Comparison of ENCODE assay signal across 15 mouse cellular contexts in genomic region chr10:75762413-75762812, GRCm38 (mm10). TPM values are rescaled to one million over a fixed set of nuclear protein-coding genes. Genes with fewer than 3 reads are reported as not detected.
DNase-seq lines count a peak whose midpoint lies in the region; ATAC-seq lines count a peak whose summit lies in the region.
"Had no signal": no experiment of that assay in that cellular context is flagged by ENCODE, and none has a peak within 500 bp of the region (broad histone marks: within the 10 kb centered on the region; RNA-seq: fewer than 3 reads in every experiment).

No protein-coding gene starts in this region.

- peaks cover 0 to 8% of the 10 kb centered on the region in 2 experiments; a peak in 1 of 4 replicates for H3K4me1 ChIP-seq in heart, embryonic 14.5 days (ENCODE audit: control insufficient read depth in 2 of 2, insufficient read depth in 2 of 2, low read length in 2 of 2)
- H3K4me1 ChIP-seq in hindbrain, embryonic 15.5 days (replicated peaks), result peaks cover 21% of the 10 kb centered on the region
- peaks cover 12% of the 10 kb centered on the region for H3K4me1 ChIP-seq in midbrain, embryonic 11.5 days (ENCODE audit: control insufficient read depth, insufficient read depth, low read length)

- no peaks in the 10 kb centered on the region for H3K9me3 ChIP-seq in heart, embryonic 14.5 days (ENCODE audit: control insufficient read depth, low read length)
- no peaks in the 10 kb centered on the region for H3K9me3 ChIP-seq in hindbrain, embryonic 15.5 days
- H3K9me3 ChIP-seq in midbrain, embryonic 11.5 days (ENCODE audit: control insufficient read depth, low read length), result no peaks in the 10 kb centered on the region; the same call in 1 of the 2 replicates
- H3K9me3 ChIP-seq: limb, embryonic 15.5 days had no signal

- no peaks in the 10 kb centered on the region for H3K27me3 ChIP-seq in heart, embryonic 14.5 days (ENCODE audit: control insufficient read depth, insufficient read depth, low read length)
- H3K27me3 ChIP-seq in hindbrain, embryonic 15.5 days, result no peaks in the 10 kb centered on the region
- no peaks in the 10 kb centered on the region for H3K27me3 ChIP-seq in midbrain, embryonic 11.5 days (ENCODE audit: control insufficient read depth, insufficient read depth, low read length)
- H3K27me3 ChIP-seq: limb, embryonic 15.5 days had no signal

- H3K4me2 ChIP-seq in heart, embryonic 14.5 days (ENCODE audit: low read length), result no peak overlapping the region
- H3K4me2 ChIP-seq in hindbrain, embryonic 15.5 days, result peak overlapping the region; percentile 84
- no peak overlapping the region for H3K4me2 ChIP-seq in midbrain, embryonic 11.5 days
- H3K4me2 ChIP-seq: limb, embryonic 15.5 days had no signal

- ATAC-seq in heart, embryonic 14.5 days (ENCODE audit: insufficient number of reproducible peaks, insufficient read depth, low FRiP score, low read depth), result no peak
- ATAC-seq in hindbrain, embryonic 15.5 days (ENCODE audit: low FRiP score, low read depth), result no peak
- no peak for ATAC-seq in midbrain, embryonic 11.5 days (ENCODE audit: low FRiP score)
- ATAC-seq: activated CD4-positive, CD25-positive, alpha-beta regulatory T cell, adult 4 months had no signal

- WGBS in heart, embryonic 14.5 days, result 77% methylated on average over 3 of the region's 3 CpGs
- WGBS in hindbrain, embryonic 15.5 days, result over 99% methylated on average over 3 of the region's 3 CpGs
- 91% methylated on average over 3 of the region's 3 CpGs for WGBS in midbrain, embryonic 11.5 days

- no peak for DNase-seq in heart, adult 11 months
- DNase-seq in MEL-GATA-1-ER (ENCODE audit: extremely low read depth, low read depth), result peak; percentile 65
- DNase-seq in midbrain, embryonic 11.5 days (ENCODE audit: low spot score, missing footprints), result peak; percentile 14
- DNase-seq in Muller cell, postnatal 12 days (ENCODE audit: inconsistent ontology term), result no peak
- DNase-seq in frontal cortex, adult 2 months (ENCODE audit: extremely low spot score in 1 of 2, low spot score in 1 of 2), result no peak
- DNase-seq in adrenal gland, postnatal 4 days (ENCODE audit: low spot score in 2 of 2), result no peak
- DNase-seq: cerebellum, adult 11 months had no signal

- peaks cover 14% of the 10 kb centered on the region for H3K36me3 ChIP-seq in heart, embryonic 14.5 days (ENCODE audit: control insufficient read depth, insufficient read depth, low read length)
- H3K36me3 ChIP-seq in hindbrain, embryonic 15.5 days, result peaks cover 12% of the 10 kb centered on the region; the same call in 1 of the 2 replicates
- H3K36me3 ChIP-seq in midbrain, embryonic 11.5 days (ENCODE audit: control insufficient read depth, insufficient read depth, low read length), result peaks cover 2% of the 10 kb centered on the region; the same call in 1 of the 2 replicates

- no peak overlapping the region for H3K27ac ChIP-seq in heart, embryonic 14.5 days (replicated peaks in 1 of 2; ENCODE audit: control insufficient read depth in 1 of 2, insufficient read depth in 1 of 2, low read depth in 2 of 2, low read length in 2 of 2)
- H3K27ac ChIP-seq in hindbrain, embryonic 15.5 days (replicated peaks), result no peak overlapping the region
- H3K27ac ChIP-seq in midbrain, embryonic 11.5 days (ENCODE audit: low read depth, low read length), result no peak overlapping the region
- H3K27ac ChIP-seq: layer of hippocampus, adult 2 months; limb, embryonic 15.5 days had no signal

- 0 out of 2 replicates have a peak overlapping the region, but pooled peaks have one; percentile 25 for H3K9ac ChIP-seq in heart, embryonic 14.5 days (ENCODE audit: low read length)
- 0 out of 2 replicates have a peak overlapping the region, but pooled peaks have one; percentile 29 for H3K9ac ChIP-seq in hindbrain, embryonic 15.5 days
- no peak overlapping the region for H3K9ac ChIP-seq in midbrain, embryonic 11.5 days (ENCODE audit: low read length)
- H3K9ac ChIP-seq: limb, embryonic 15.5 days had no signal

- no peak overlapping the region for H3K4me3 ChIP-seq in heart, embryonic 14.5 days (ENCODE audit: control insufficient read depth in 1 of 2, insufficient read depth in 1 of 2, low read depth in 1 of 2, low read length in 2 of 2)
- H3K4me3 ChIP-seq in hindbrain, embryonic 15.5 days, result peak overlapping the region; percentile 12; the same call in 1 of the 2 replicates
- H3K4me3 ChIP-seq in midbrain, embryonic 11.5 days (ENCODE audit: low read depth, low read length), result no peak overlapping the region
- H3K4me3 ChIP-seq: limb, embryonic 15.5 days had no signal

RNA-seq across cellular contexts. Expression of gene Cabin1, which starts 1.7 kb away (rescaled TPM):
- polyA plus RNA-seq in heart, embryonic 14.5 days (2014; fragmentation: Nextera tagmentation; extraction: Ambion mirVana), result 27.0 and 30.8 TPM in 2 replicates
- polyA plus RNA-seq in hindbrain, embryonic 15.5 days (2015; fragmentation: Nextera tagmentation; extraction: Ambion mirVana), result 32.5 and 40.0 TPM in 2 replicates
- polyA plus RNA-seq in midbrain, embryonic 11.5 days (2014; fragmentation: Nextera tagmentation; extraction: Ambion mirVana), result 28.7 and 31.6 TPM in 2 replicates
- polyA plus RNA-seq in frontal cortex, adult 2 months (2012; rRNA removed), result 50.9 and 57.4 TPM in 2 replicates
- 10 to 100 TPM; 49.4 to 58.5 TPM for total RNA-seq in adrenal gland, postnatal 4 days (2021)

RNA-seq across cellular contexts. Expression of gene Ddt, which starts 10.8 kb away (rescaled TPM):
- 35.9 and 37.5 TPM in 2 replicates for polyA plus RNA-seq in heart, embryonic 14.5 days (2014; fragmentation: Nextera tagmentation; extraction: Ambion mirVana)
- 77.1 and 80.5 TPM in 2 replicates for polyA plus RNA-seq in hindbrain, embryonic 15.5 days (2015; fragmentation: Nextera tagmentation; extraction: Ambion mirVana)
- 89.8 and 94.7 TPM in 2 replicates for polyA plus RNA-seq in midbrain, embryonic 11.5 days (2014; fragmentation: Nextera tagmentation; extraction: Ambion mirVana)
- 69.6 and 80.8 TPM in 2 replicates for polyA plus RNA-seq in frontal cortex, adult 2 months (2012; rRNA removed)
- 10 to 100 TPM; 57.0 to 67.9 TPM for total RNA-seq in adrenal gland, postnatal 4 days (2021)

RNA-seq across cellular contexts. Expression of gene Gm20441, which starts 18.3 kb away (rescaled TPM):
- polyA plus RNA-seq in heart, embryonic 14.5 days (2014; fragmentation: Nextera tagmentation; extraction: Ambion mirVana), result not detected in 2 replicates
- not detected in 2 replicates for polyA plus RNA-seq in hindbrain, embryonic 15.5 days (2015; fragmentation: Nextera tagmentation; extraction: Ambion mirVana)
- not detected in 2 replicates for polyA plus RNA-seq in midbrain, embryonic 11.5 days (2014; fragmentation: Nextera tagmentation; extraction: Ambion mirVana)
- polyA plus RNA-seq in frontal cortex, adult 2 months (2012; rRNA removed), result not detected in 2 replicates
- under 1 TPM in 1 of 2 experiments, not detected in 1; 0.82 TPM for total RNA-seq in adrenal gland, postnatal 4 days (2021)
- total RNA-seq: gastrocnemius, adult 8-10 months; hematopoietic stem cell, adult 5-6 weeks had no signal
- polyA plus RNA-seq: activated CD4-positive, CD25-positive, alpha-beta regulatory T cell, adult 4 months; myocyte had no signal

RNA-seq across cellular contexts. Expression of gene Gstt3, which starts 18.8 kb away (rescaled TPM):
- polyA plus RNA-seq in heart, embryonic 14.5 days (2014; fragmentation: Nextera tagmentation; extraction: Ambion mirVana), result 3.2 and 5.0 TPM in 2 replicates
- 1.2 and 1.5 TPM in 2 replicates for polyA plus RNA-seq in hindbrain, embryonic 15.5 days (2015; fragmentation: Nextera tagmentation; extraction: Ambion mirVana)
- polyA plus RNA-seq in midbrain, embryonic 11.5 days (2014; fragmentation: Nextera tagmentation; extraction: Ambion mirVana), result 1.0 and 1.2 TPM in 2 replicates
- polyA plus RNA-seq in frontal cortex, adult 2 months (2012; rRNA removed), result 8.6 and 10.4 TPM in 2 replicates
- total RNA-seq in adrenal gland, postnatal 4 days (2021), result 10 to 100 TPM; 12.7 to 21.7 TPM

RNA-seq across cellular contexts. Expression of gene Gstt1, which starts 36.0 kb away (rescaled TPM):
- polyA plus RNA-seq in heart, embryonic 14.5 days (2014; fragmentation: Nextera tagmentation; extraction: Ambion mirVana), result 8.6 and 13.5 TPM in 2 replicates
- 14.8 and 15.4 TPM in 2 replicates for polyA plus RNA-seq in hindbrain, embryonic 15.5 days (2015; fragmentation: Nextera tagmentation; extraction: Ambion mirVana)
- 4.9 and 6.1 TPM in 2 replicates for polyA plus RNA-seq in midbrain, embryonic 11.5 days (2014; fragmentation: Nextera tagmentation; extraction: Ambion mirVana)
- polyA plus RNA-seq in frontal cortex, adult 2 months (2012; rRNA removed), result 29.8 and 39.9 TPM in 2 replicates
- 10 to 100 TPM; 21.1 to 30.2 TPM for total RNA-seq in adrenal gland, postnatal 4 days (2021)

Comparison
In these comparisons a context has a peak if more than half of its experiments do, and no peak if none do; other contexts are left out.
1. DNase-seq: peak in MEL-GATA-1-ER (single experiment) and midbrain, embryonic 11.5 days (single experiment); none in heart, adult 11 months (single experiment), Muller cell, postnatal 12 days (single experiment), frontal cortex, adult 2 months (0 of 2) and adrenal gland, postnatal 4 days (0 of 2).